Mouse (Mus musculus) retina, embryonic 14.5 days (tissue): ENCODE results near the gene Bcl2l15.
"Not testable (repeated sequence)": the region's sequence is repeated elsewhere in the genome, so short reads cannot be mapped to it uniquely, and the experiment has no call there.

Source experiments
- DNase-seq: peaks from one replicate; pipeline ENCODE4 v3.0.0-alpha.2; 2015; ENCODE audit warnings: low spot score

The Bcl2l15 gene

DNA sequence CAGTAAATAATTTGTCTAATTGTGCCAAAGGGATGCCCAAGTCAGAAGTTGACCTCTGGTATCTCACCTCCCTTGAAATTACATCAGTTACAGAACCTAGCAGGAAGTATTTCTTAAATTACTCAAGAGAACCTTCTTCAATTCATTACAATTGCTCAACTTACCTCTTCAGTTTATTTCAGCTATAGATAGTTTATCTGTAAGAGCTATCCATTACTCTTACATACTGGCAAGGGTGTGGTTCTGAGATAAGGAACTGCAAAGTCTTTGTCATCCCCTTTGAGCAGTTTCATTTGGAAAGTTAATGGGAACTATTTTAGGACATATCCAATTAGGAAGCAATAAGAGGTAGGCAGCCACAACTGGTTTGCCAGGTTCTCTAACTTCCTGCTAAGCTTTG, at the start of gene Bcl2l15:
Gene Bcl2l15, plus strand, starts transcription at position 176 of the 400 bp plus-strand sequence.
- no peak for DNase-seq

DNA sequence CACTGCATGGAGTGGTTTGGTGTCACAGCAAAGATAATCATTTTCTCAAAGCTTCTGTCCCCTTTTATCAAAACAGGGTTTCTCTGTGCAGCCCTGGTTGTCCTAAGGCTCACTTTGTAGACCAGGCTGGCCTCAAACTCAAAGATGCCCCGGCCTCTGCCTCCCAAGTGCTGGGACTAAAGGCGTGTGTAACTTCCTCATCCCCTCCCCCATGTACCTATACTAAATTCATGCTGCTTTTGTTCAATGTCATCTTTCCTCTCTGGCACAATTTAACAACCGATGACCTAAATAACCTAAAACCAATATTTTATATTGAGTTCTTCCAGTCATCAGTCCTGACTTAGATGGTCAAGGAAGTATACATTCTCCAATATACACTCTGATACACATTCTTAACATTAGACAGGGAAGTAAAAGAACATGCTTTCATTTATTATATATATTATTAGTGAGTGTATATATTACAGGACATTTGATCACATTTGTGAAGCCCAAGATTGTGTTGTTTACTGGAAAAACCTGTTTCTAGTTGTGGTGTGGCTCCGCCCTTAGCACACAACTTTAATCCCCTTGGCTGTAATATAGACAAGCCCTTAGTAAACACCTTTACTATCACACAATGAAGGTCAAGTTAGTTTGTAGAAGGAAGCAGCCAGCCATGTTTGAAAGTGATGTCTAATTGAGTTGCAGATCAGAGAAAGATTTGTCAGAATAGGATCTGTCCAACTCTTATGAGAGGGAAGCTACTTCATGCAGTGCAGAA, 49.4 kb upstream of the Bcl2l15 start:
- no peak for DNase-seq

DNA sequence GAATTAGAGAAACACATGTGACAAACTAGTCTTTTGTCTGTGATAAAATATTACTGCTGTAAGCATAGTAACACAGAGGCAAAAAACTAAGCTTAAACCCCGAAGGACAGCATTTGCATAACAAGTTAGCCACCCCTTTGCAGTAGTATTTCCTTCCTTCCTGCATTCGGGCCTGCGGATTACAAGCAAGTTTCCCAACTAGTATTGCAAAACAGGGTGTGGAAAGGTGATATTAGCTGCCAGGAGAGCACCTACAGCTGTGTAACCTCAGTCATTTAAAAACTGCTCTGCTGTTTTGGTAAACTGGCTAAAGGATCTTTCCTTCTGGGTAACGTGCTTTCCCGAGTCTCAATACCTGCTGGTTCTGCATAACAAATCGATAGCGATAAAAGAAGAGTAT, 45.2 kb upstream of the Bcl2l15 start:
- DNase-seq: no peak

DNA sequence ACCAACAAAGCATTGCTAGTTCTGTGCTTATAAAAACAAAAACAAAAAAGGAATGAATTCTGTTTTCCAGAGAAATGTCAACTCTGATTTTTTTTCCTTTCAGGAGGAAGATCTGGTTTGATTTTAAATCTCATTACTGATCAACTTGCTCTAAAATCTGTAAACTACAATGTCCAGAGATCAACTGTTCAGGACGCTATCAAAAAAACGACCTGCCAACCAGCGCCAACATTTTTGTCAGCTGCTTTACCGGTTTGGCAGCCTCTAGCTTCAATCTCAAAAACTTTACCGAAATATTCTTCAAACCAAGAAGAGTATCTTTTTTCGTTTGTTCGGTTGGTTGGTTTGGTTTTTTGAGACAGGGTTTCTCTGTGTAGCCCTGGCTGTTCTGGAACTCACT, 43.3 kb upstream of the Bcl2l15 start:
- DNase-seq: no peak

DNA sequence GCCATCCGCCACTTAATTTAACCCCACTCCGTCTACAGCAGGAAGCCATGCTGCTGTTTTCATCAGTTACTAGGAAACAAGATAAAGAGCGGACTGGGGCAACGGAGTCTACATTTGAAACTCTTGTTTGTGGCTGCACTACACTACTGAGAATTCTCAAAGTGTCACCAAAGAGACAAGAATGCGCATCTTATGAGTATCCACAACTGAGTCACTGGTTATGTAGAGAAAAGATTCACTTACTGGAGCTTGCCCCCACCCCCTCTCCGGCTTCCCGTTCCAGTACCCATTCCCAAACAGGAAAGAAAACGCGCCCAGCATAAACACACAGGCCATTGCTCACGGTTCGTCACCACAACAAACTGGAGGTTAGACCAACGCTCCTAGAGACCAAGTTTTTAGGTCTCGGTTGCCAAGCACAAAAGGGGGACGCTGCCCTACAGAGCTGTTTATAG, 42.5 kb upstream of the Bcl2l15 start:
- peak; percentile 50 for DNase-seq

DNA sequence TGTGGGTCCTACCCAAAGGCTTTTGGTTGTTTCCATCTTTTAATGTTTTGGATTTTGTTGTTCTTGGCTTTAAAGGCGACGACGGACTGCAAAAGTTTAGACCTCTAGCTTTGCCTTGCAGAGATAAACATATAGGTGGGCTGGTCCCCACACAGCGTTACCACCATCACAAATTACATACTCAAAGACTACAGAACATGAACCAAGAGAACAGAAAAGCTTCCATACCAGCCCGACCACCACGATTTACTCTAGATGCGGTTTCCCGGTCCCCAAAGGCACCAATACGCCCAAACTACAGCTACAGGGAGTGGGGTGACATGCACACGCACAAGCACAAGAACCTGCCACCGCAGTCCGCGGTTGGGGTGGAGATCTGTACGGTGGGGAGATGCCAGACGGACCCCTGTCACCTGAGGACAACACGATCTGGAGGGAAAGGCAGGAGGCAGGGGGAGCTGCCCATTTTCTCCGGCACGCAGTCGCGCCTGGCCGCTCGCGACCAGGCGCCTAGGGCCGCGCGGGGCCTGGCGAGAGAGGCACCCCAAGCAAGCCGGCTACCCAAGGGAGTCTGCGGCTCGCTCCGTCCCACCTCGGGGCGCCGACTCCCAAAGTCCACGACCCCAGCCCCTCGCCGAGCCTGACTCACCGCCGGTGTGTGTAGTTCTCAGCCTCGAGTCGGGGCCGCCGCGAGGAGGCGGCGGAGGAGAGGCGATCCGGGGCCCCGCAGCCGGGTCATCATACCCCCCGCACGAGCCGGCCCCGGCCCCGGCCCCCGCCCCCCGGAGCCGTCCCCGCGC, 41.9 kb upstream of the Bcl2l15 start:
- DNase-seq: peak; percentile 41

DNA sequence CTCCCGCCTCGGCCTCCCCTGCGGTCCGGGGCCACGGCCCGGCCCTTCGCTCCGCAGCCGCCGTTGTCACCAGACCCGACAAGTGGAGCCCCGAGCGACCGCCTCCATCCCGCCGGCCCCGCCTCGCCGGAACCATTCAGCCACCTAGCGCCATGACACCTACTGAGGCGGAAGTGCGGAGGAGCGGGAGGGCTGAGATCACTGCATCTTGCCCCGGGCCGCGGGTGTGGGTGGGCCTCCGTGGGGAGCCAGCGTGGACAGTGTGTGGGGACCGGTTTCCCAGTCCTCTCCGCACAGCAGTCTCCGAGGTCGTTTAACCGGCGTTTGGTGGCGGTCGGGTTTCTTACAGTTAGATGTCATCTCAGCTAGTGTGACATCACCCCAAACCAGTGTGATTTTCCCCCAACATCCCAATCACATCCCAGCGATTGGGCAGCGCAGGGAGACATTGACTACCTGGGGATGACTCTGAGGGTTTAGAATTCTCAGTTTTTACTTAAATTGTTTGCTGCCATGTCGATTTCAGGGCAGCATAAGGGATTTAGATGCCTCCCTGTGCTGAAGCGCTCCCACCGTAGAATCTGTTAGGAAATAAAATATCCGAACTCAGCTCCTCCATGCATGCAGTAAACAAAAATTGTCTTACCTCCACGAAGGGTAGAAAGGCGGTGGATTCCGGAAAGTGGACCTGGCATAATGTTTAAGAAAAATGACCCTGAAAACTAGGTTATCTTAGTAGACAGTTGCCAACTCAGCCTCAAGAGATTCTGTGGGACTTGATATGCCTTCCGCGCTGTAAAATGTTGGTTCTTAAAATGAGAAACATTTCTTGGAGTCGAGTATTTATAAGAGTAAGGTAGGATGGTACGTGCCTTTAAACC, 40.9 kb upstream of the Bcl2l15 start, which contains the start of gene Hipk1:
Gene Hipk1, minus strand, starts transcription at position 334 of the 881 bp plus-strand sequence.
- peak; percentile 94 for DNase-seq

DNA sequence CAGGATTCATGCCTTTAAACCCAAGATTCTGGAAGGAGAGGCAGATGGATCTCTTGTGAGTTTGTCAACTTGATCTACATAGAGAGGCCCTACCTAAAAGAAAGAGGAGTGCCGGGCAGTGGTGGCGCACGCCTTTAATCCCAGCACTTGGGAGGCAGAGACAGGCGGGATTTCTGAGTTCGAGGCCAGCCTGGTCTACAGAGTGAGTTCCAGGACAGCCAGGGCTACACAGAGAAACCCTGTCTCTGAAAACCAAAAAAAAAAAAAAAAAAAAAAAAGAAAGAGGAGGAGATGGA, 40.3 kb upstream of the Bcl2l15 start:
- not testable (repeated sequence) for DNase-seq

DNA sequence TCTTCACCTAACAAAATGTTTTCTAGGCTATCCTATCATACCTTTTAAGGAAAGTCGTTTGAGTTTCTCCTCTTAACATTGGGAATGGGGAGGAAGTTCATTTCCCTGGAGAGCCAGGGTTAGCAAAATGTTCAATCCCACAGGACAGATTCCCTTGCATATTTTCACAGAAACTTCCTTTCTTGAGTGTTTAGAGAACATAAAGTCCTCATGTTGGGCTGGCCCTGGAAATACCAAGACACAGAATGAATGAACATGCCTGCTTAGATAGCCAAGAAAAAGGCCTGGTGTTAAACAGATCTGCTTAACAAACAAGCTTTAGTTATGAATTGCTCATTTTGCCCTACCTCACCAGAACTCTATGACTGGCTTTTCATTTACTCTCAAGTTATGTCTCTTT, 39.8 kb upstream of the Bcl2l15 start:
- DNase-seq: no peak

DNA sequence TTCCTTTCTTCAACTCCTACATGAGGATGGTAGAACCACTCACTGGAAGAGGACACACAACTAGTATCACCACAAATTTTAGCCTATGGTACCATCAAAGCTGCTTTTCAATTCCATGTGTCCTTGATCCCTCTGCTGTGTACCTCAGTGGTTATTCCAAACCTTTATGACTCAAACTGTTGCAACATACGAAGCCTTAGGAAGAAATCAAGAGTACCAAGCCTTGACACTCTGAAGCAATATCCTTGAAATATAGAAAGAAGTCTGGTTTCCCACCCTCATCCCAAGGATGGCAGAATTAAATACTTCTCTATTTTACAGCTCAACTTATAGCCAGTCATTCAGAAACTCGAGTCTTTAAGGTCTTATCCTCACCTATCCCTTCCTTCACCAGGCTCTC, 36.0 kb upstream of the Bcl2l15 start:
- no peak for DNase-seq

DNA sequence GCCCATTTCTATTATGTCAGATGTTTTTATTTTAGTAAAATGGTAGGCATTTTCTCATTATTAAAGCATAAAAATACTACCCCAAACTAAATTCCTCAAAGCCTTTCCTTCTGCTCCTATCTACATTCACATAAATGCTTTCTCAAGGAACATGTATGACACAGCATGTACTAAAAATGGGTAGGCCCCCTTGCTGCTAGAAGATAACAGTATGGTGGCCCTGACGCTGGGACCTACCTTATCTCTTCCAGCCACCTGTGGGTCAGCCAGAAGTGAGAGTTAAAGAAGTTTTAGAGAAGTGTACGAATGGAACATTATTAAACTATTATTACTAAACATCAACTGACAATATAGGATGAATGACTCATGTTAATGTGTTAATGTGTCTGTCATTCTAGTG, 32.9 kb upstream of the Bcl2l15 start:
- DNase-seq: no peak

DNA sequence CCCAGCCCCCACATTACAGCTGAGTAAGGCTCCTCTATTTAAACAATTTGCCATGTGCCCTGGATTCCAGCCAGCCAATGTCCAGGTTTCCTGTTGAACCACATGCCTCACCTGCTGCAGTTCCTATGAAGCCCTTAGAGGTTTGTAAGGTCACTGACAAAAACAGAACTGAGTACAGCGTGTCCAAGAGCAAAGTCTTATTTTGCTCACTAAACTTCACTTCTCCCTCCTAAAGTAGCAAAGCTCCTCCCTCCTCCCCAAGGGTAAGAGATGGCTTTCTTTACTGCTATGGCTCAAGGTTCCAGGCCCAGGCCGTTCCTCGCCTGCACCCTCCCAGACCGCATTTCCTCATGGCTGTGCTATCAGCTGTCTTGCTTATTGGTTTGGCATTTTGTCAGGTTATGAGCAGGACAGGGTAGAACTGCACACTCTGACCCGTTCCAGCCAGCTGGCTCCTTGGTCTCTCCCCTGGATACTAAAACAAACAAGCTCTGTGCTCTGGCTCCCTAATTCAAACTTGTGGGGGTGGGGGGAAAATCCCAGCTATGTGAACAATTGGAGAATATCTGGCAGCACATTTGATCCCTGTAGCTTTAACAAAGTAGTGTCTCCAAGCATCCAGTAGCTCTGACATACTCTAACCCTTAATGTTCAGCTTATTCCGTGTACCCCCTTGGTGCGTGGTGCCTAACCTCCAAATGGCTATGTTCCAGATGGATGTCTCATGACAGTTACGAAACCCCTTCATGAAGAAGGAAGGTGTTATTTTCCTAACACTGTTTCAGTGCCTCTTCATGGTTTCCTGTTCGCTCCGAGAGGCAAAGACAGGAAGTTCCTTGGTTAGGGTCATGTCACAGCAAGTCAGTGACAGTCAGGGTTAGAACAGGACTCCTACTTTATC, 30.5 kb upstream of the Bcl2l15 start:
- no peak for DNase-seq

DNA sequence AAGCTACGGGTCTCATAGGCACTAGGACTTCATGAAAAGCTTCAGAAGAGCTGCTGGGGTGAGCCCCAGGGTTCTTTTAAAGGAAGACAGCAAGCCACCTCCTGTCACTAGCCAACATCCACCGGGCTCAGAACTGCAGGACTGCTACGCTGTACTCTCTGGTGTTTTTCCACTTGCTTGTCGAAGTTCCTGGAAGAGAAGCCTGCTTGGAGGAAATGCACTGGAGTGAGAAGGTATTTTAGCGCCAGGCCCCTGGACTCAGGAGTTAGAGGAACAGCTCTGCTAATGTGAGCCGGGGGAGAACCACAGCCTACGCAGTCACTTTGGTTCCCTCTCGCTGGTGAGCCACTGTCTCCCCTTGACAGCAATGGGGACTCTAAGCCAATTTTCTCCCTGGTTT, 29.5 kb upstream of the Bcl2l15 start:
- DNase-seq: no peak

DNA sequence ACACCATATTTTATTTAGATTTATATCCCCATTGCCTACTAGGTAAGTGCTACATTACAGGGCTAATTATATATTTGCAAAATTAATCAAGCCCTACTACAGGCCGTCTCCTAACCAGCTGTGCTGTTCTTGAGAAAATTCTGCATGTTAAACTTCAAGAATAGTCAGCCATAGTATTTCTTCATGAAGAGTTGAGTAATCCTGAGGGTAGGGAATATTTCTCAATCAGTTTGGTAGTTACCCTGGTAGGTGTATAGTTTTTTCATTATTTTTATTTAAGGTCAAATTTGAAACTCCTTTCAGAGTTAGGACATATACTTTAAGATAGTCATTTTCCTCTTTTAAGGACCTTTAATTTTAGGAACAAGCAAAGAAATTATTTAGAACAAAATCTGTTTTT, 26.7 kb upstream of the Bcl2l15 start:
- DNase-seq: no peak

DNA sequence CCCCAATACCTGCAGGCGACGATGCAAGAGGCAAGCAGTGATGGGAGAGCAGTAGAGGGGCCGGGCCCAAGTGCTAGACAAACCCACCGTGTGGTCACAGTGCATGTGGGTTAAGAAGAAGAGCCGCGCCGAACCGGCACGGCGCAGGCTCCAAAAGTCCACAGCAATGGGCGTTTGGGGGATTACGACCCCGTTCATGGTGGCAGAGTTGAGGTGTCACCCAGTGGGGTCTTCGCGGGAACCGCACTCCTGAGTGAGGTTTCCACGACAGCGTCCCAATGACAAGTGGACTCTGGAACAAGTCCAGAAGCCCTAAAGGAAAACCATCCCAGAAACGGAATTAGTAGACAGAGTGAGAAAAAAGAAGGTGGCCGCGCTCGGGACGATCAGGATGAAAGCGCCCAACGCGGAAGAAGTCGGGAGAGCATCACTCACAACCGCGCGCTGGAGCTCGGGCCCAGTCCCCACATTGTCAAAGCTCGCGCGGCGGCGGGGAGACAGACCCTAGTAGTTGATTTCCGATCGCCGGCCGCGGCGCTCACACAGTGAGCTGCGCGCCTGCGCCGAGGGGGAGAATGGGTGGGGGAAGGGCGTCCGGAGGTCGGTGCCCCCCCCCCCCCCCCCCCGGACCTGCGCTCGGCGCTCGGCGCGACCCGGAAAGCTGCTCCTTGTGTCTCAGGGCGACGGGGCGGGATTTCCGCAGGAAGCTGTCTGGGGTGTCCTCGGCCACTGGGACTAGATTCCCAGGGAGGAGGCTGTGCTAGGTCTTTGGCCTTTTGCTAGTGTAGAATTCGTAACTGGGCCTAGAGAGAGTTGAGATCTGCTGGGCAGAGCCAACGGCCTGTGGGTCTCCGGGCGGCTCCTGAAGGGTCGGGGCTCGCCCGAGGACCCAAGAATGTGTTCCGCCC, 23.3 kb upstream of the Bcl2l15 start, which contains the start of the genes Dclre1b, Ap4b1 and Gm43064:
Gene Dclre1b, minus strand, starts transcription at position 554 of the 908 bp plus-strand sequence.
Gene Ap4b1, plus strand, starts transcription at position 630 of the 908 bp plus-strand sequence.
Gene Gm43064, plus strand, starts transcription at position 683 of the 908 bp plus-strand sequence.
- peak; percentile 96 for DNase-seq

DNA sequence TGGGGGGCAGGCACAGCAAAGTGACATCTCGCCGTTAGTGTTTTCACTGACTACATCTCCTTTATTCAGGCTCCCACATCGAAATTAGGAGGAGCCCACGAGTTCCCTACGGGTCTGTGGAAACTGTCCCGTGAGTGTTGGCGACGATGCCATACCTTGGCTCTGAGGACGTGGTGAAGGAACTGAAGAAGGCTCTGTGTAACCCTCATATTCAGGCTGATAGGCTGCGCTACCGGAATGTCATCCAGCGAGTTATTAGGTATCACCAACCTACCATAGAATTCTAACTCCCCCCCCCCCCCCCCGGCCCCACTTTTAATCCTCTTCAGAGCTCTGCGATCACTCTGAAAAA, 22.6 kb upstream of the Bcl2l15 start:
- no peak for DNase-seq

DNA sequence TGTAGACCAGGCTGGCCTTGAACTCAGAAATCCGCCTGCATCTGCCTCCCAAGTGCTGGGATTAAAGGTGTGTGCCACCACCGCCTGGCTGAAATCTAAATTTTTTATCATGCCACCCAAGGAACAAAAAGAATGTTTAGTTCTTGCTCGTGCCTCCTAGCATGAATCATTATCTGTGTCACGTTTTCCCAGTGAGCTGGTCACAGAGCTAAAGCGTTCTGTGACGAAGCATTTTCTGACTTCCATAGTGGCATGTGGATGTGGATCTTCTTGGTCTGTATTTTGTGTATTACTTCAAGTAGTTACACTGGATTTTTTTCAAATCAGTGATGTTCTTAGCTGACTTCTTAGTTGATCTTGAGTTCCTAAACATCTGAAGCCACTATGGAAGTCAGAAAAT, 21.4 kb upstream of the Bcl2l15 start:
- DNase-seq: no peak

DNA sequence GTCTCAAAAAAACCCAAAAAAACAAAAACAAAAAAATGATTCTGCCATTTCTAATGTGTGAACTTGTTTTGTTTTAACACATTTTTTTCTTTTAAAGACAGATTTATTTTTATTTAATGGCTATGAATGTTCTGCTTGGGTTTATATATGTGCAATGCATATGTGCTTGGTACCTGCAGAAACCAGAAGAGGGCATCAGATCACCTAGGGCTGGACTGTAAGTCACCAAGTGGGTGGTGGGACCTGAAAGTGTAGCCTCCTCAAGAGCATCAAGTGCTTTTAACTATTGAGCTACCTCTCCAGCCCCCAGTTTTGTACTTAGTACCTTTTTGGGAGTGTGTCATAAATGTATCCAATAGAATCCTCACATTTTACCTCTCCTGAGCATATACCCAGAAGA, 4.9 kb upstream of the Bcl2l15 start:
- DNase-seq: no peak

DNA sequence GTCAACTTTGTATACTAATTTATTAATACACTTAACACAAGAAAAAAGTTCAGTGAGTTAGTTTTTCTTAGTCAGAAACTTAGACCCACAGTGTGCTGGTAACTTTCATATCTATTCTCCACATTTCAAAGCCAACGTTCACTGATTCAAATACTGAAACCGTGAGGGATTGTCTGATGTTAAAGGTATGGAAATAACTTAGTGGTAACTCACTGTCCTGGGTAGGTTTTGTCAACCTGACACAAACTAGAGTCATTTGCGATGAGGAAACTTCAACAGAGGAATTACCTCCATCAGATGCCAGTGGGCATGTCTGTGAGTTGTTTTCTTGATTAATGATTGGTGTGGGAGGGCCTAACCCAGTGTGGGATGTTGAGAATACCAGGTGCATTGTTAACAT, 3.4 kb upstream of the Bcl2l15 start:
- DNase-seq: no peak

DNA sequence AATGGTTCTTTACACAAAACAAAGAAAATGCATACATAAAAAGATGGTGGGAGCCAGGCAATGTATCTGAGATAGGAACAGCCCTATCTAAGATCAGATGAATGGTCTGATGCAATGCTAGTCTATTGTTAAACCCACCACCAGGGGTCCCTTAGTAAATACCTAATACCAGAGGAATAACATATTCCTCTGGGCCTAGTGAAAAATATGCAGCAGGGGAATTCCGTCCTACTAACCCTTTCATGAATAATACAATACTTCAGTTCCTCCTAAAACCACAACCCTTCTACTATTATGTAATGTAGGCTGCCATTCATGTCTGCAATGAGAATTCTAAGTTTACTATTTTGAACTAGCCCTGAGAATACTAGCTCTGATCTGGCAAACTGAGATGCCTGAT, 1.7 kb upstream of the Bcl2l15 start:
- not testable (repeated sequence) for DNase-seq
